Mouse (Mus musculus): ENCODE measurements at regions not wholly inside any gene's neighbourhood (a gene's known extent, or its start where the extent isn't known, plus 50 kb on each side); places are given as distances from the start of the nearest gene placed in this dataset.

DNA sequence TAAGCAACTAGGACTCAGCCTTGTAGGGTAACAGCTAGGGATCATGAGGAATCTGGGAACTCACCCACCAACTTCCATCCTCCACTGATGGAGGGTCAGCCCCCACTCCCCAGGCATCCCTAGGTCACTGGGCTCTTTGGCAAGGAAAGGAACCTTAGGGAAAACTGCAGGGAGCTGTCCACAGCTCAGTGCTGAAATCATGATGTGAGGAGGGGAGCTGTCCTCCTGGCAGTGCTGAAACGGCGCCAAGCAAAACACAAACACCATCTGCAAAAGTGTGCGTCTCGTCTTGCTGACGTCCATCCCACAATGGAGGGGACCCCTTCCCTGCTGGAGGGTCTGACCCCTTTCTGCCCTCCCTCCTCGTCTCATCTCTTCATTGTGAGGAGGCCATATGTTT, 68.6 kb upstream of the Rph3a start:
- peak; percentile 79 for DNase-seq

GRCm38 (mm10) chr5:121076741-121077140, 66.8 kb upstream of the Rph3a start:
- no peak for DNase-seq

GRCm38 (mm10) chr5:121068821-121069220, 58.9 kb upstream of the Rph3a start:
- no peak for DNase-seq

- DNase-seq: no peak
Observed at GRCm38 (mm10) chr5:121064721-121065120, 54.8 kb upstream of the Rph3a start.

GRCm38 (mm10) chr5:121062930-121063584, 53.2 kb upstream of the Rph3a start:
- DNase-seq: no peak

- no peak for DNase-seq
Observed at GRCm38 (mm10) chr5:121061688-121062087, 51.8 kb upstream of the Rph3a start.

All from lung, postnatal 14 days (tissue).